Mouse (Mus musculus): Measurements from ENCODE around the gene Abca17.

- TF ChIP-seq POLR2A (IDR thresholded peaks at IDR 0.05; ENCODE audit: low read depth, low read length) (no peak), CTCF (IDR thresholded peaks at IDR 0.05; ENCODE audit: extremely low read depth, insufficient read length, insufficient replicate concordance, low read depth, low read length) (no peak)
Measured at GRCm38 (mm10) chr17:24236921-24237320, 113.9 kb downstream of the Abca17 start.
